Mouse (Mus musculus) embryo, embryonic 10.5 days (tissue): Measurements from ENCODE around the gene Col23a1.
A peak's percentile ranks its signal among the peaks of the same experiment; 100 is the strongest.

Experiments used
- DNase-seq: peaks from one replicate; pipeline ENCODE4 v3.0.0-alpha.2; 2015; ENCODE audit warnings: low spot score

Gene Col23a1

GRCm38 (mm10) chr11:51539759-51540282 lies 250.1 kb downstream of the Col23a1 start:
- peak; percentile 99 for DNase-seq

- DNase-seq, result peak; percentile 73
These were observed 252.7 kb downstream of the Col23a1 start for GRCm38 (mm10) chr11:51542424-51542823.

GRCm38 (mm10) chr11:51543487-51544050 lies 253.8 kb downstream of the Col23a1 start:
- peak; percentile 79 for DNase-seq

GRCm38 (mm10) chr11:51544413-51544812 lies 254.7 kb downstream of the Col23a1 start:
- no peak for DNase-seq

GRCm38 (mm10) chr11:51545811-51546210 lies 256.1 kb downstream of the Col23a1 start:
- DNase-seq, result no peak

- no peak for DNase-seq
These were observed 261.5 kb downstream of the Col23a1 start for GRCm38 (mm10) chr11:51551253-51551652.

GRCm38 (mm10) chr11:51552091-51552490 lies 262.4 kb downstream of the Col23a1 start:
- no peak for DNase-seq

GRCm38 (mm10) chr11:51554590-51554989 lies 264.9 kb downstream of the Col23a1 start:
- no peak for DNase-seq

GRCm38 (mm10) chr11:51555066-51555465 lies 265.3 kb downstream of the Col23a1 start:
- DNase-seq, result no peak

- no peak for DNase-seq
These were observed 273.6 kb downstream of the Col23a1 start for GRCm38 (mm10) chr11:51563276-51563675.

GRCm38 (mm10) chr11:51565062-51565461 lies 275.3 kb downstream of the Col23a1 start:
- no peak for DNase-seq

- DNase-seq, result no peak
These were observed 276.2 kb downstream of the Col23a1 start for GRCm38 (mm10) chr11:51565951-51566350.

GRCm38 (mm10) chr11:51568801-51569200 lies 279.1 kb downstream of the Col23a1 start:
- no peak for DNase-seq

GRCm38 (mm10) chr11:51576454-51576853 lies 286.7 kb downstream of the Col23a1 start:
- DNase-seq, result no peak

GRCm38 (mm10) chr11:51577587-51577986 lies 287.9 kb downstream of the Col23a1 start:
- DNase-seq, result no peak

GRCm38 (mm10) chr11:51579024-51579423 lies 289.3 kb downstream of the Col23a1 start:
- no peak for DNase-seq

GRCm38 (mm10) chr11:51582713-51583112 lies 293.0 kb downstream of the Col23a1 start:
- peak; percentile 92 for DNase-seq

GRCm38 (mm10) chr11:51584057-51584430 lies 294.3 kb downstream of the Col23a1 start:
- no peak for DNase-seq

GRCm38 (mm10) chr11:51584431-51585248 lies 294.9 kb downstream of the Col23a1 start, which contains the start of gene Phykpl:
Phykpl (plus strand) TSS chr11:51584757.
- DNase-seq, result peak; percentile 97

- no peak for DNase-seq
These were observed 296.0 kb downstream of the Col23a1 start for GRCm38 (mm10) chr11:51585608-51586252.

GRCm38 (mm10) chr11:51586411-51586810 lies 296.7 kb downstream of the Col23a1 start:
- no peak for DNase-seq

- no peak for DNase-seq
These were observed 297.3 kb downstream of the Col23a1 start for GRCm38 (mm10) chr11:51587059-51587458.

GRCm38 (mm10) chr11:51588833-51589232 lies 299.1 kb downstream of the Col23a1 start:
- DNase-seq, result no peak
